Mouse (Mus musculus) liver, embryonic 14.5 days (tissue): ENCODE results near the gene Aimp2. TPM values are rescaled to one million over a fixed set of nuclear protein-coding genes. Genes with fewer than 3 reads are reported as not detected.
A peak's percentile ranks its signal among the peaks of the same experiment; 100 is the strongest.

ENCODE experiments used
- ATAC-seq: fragments of 200-750 bp; cut with Nextera tagmentation; 2 replicates; pipeline ENCODE4 v1.8.0; 2017; ENCODE audit warnings: moderate number of reproducible peaks, mild to moderate bottlenecking, moderate library complexity; ENCODE audit not compliant: insufficient read depth
- DNase-seq, 3 experiments: peaks; one replicate each; pipeline ENCODE4 v3.0.0-alpha.2; 2012 to 2013; ENCODE audit warnings: low read depth in 3 of 3, low spot score in 3 of 3
- H3K27ac ChIP-seq: fragments of 300-500 bp; sonication (generic); 2 replicates; pipeline ENCODE4 v1.5.1; 2014; ENCODE audit warnings: moderate library complexity, mild to moderate bottlenecking, control low read depth, inconsistent platforms
- H3K27me3 ChIP-seq: fragments of 300-500 bp; sonication (generic); 2 replicates; pipeline ENCODE4 v1.6.1; 2014; ENCODE audit warnings: mild to moderate bottlenecking, low read length, moderate library complexity; ENCODE audit not compliant: control insufficient read depth, insufficient read depth
- H3K36me3 ChIP-seq: fragments of 300-500 bp; sonication (generic); replicated peaks from 2 replicates; pipeline ENCODE4 v1.6.1; 2014; ENCODE audit warnings: low read depth; ENCODE audit not compliant: control insufficient read depth, insufficient read depth
- H3K4me1 ChIP-seq, 2 experiments: fragments of 200-500 bp in 1 of 2; fragments of 300-500 bp in 1 of 2; sonication (generic) in 1 of 2; replicated peaks; 2 replicates each; pipeline ENCODE4 v1.6.1; 2012 to 2014; ENCODE audit warnings: antibody characterized with exemption in 1 of 2, inconsistent platforms in 1 of 2, low read length in 1 of 2; ENCODE audit not compliant: control insufficient read depth in 2 of 2, insufficient read depth in 2 of 2
- H3K4me2 ChIP-seq: fragments of 300-500 bp; sonication (generic); 2 replicates; pipeline ENCODE4 v1.6.1; 2014; ENCODE audit warnings: low read depth, mild to moderate bottlenecking, control low read depth, moderate library complexity
- H3K4me3 ChIP-seq, 2 experiments: fragments of 200-500 bp in 1 of 2; fragments of 300-500 bp in 1 of 2; sonication (generic) in 1 of 2; 2 replicates each; pipeline ENCODE4 v1.5.1; 2012 to 2014; ENCODE audit warnings: low read depth in 2 of 2, low read length in 2 of 2, mild to moderate bottlenecking in 2 of 2, control low read depth in 1 of 2, inconsistent platforms in 1 of 2, moderate library complexity in 1 of 2; ENCODE audit not compliant: insufficient read depth in 1 of 2
- H3K9ac ChIP-seq: fragments of 300-500 bp; sonication (generic); replicated peaks from 2 replicates; pipeline ENCODE4 v1.6.1; 2014; ENCODE audit warnings: mild to moderate bottlenecking, control low read depth, moderate library complexity
- H3K9me3 ChIP-seq: fragments of 300-500 bp; sonication (generic); 2 replicates; pipeline ENCODE4 v1.6.1; 2016; ENCODE audit warnings: low read length, mixed read lengths; ENCODE audit not compliant: control insufficient read depth
- CTCF ChIP-seq: IDR thresholded peaks from 2 replicates; pipeline ENCODE4 v1.5.1; 2016; ENCODE audit warnings: antibody characterized with exemption, low read depth, control low read depth
- EP300 ChIP-seq: IDR thresholded peaks from 2 replicates; pipeline ENCODE4 v1.6.1; 2016; ENCODE audit warnings: antibody characterized with exemption, low read depth
- WGBS: fragments of 180-500 bp; shearing (Covaris S2); extraction: QIAGEN DNeasy Blood & Tissue Kit; methylation state at CpG from one replicate; pipeline ENCODE4 v1.1.7; 2014; ENCODE audit not compliant: insufficient replicate concordance; 5-methylcytosine and 5-hydroxymethylcytosine counted together
- polyA plus RNA-seq, 2 experiments: library from polyadenylated mRNA; depleted of rRNA in 1 of 2; stranded (reverse) in 1 of 2; unstranded in 1 of 2; fragments of >200 nt; fragmentation: Nextera tagmentation in 1 of 2; extraction: Ambion mirVana in 1 of 2; gene quantifications; 2 replicates each; pipeline versions ENCODE4 v1.2.1 to v1.2.3; 2012 to 2014

Aimp2 gene
- polyA plus RNA-seq (2012; rRNA removed) (44.6 and 59.1 TPM in 2 replicates), polyA plus RNA-seq (2014; fragmentation: Nextera tagmentation; extraction: Ambion mirVana) (45.0 and 45.6 TPM in 2 replicates)

GRCm38 (mm10) chr5:143909417-143910400 lies at the start of gene Aimp2, which contains the start of gene Pms2:
Aimp2 (minus strand) TSS chr5:143909847.
Pms2 (plus strand) TSS chr5:143909964.
- H3K27me3 ChIP-seq, result no peaks in the 10 kb centered on the region
- WGBS, result under 1% methylated on average over 70 of the region's 70 CpGs
- no peaks in the 10 kb centered on the region for H3K9me3 ChIP-seq
- peak within 1 kb of the TSS; percentile 93 for H3K27ac ChIP-seq
- peaks cover 17% of the 10 kb centered on the region for H3K36me3 ChIP-seq
- ATAC-seq (peak; percentile 94), DNase-seq (peak; percentile 99)
- H3K4me3 ChIP-seq, result peak within 1 kb of the TSS; percentile 69 to 84
- peaks cover 16% of the 10 kb centered on the region in 2 experiments for H3K4me1 ChIP-seq
- TF ChIP-seq EP300, result no peak
- TF ChIP-seq CTCF, result no peak
- peak within 1 kb of the TSS; percentile 99 for H3K4me2 ChIP-seq
- H3K9ac ChIP-seq, result peak within 1 kb of the TSS; percentile 85

GRCm38 (mm10) chr5:143957101-143957500 lies 47.5 kb upstream of the Aimp2 start:
- TF ChIP-seq CTCF, result no peak
- TF ChIP-seq EP300, result no peak
- WGBS, result 73% methylated on average over 6 of the region's 6 CpGs
- no peak for ATAC-seq
- H3K36me3 ChIP-seq, result no peaks in the 10 kb centered on the region
- H3K27ac ChIP-seq, result no peak overlapping the region
- H3K27me3 ChIP-seq, result no peaks in the 10 kb centered on the region
- DNase-seq, result no peak
- H3K4me2 ChIP-seq, result no peak overlapping the region
- H3K9ac ChIP-seq, result no peak overlapping the region
- H3K4me3 ChIP-seq, result no peak overlapping the region
- H3K4me1 ChIP-seq, result no peaks in the 10 kb centered on the region
- no peaks in the 10 kb centered on the region for H3K9me3 ChIP-seq

- no peak for ATAC-seq
- H3K27me3 ChIP-seq, result no peaks in the 10 kb centered on the region
- no peaks in the 10 kb centered on the region for H3K4me1 ChIP-seq
- no peaks in the 10 kb centered on the region for H3K9me3 ChIP-seq
- no peak overlapping the region for H3K4me2 ChIP-seq
- DNase-seq, result no peak
- H3K4me3 ChIP-seq, result no peak overlapping the region
- no peak overlapping the region for H3K27ac ChIP-seq
- no peak for TF ChIP-seq EP300
- TF ChIP-seq CTCF, result no peak
- H3K36me3 ChIP-seq, result no peaks in the 10 kb centered on the region
- WGBS, result 36% methylated on average over 5 of the region's 5 CpGs
- H3K9ac ChIP-seq, result no peak overlapping the region
Measured at GRCm38 (mm10) chr5:143950016-143950415, 40.4 kb upstream of the Aimp2 start.

GRCm38 (mm10) chr5:143948361-143948760 lies 38.7 kb upstream of the Aimp2 start:
- Histone ChIP-seq H3K27me3 (no peaks in the 10 kb centered on the region), H3K4me3 (no peak overlapping the region), H3K4me2 (no peak overlapping the region), H3K27ac (no peak overlapping the region), H3K9ac (no peak overlapping the region), H3K36me3 (no peaks in the 10 kb centered on the region), H3K9me3 (no peaks in the 10 kb centered on the region), H3K4me1 (no peaks in the 10 kb centered on the region)
- ATAC-seq (no peak), DNase-seq (no peak)
- 71% methylated on average over 12 of the region's 12 CpGs for WGBS
- TF ChIP-seq CTCF, result no peak
- no peak for TF ChIP-seq EP300

- TF ChIP-seq EP300 (no peak), CTCF (no peak)
- H3K9me3 ChIP-seq, result no peaks in the 10 kb centered on the region
- no peaks in the 10 kb centered on the region for H3K27me3 ChIP-seq
- no peak overlapping the region for H3K27ac ChIP-seq
- H3K9ac ChIP-seq, result no peak overlapping the region
- DNase-seq, result no peak
- no peak overlapping the region for H3K4me3 ChIP-seq
- no peak for ATAC-seq
- 69% methylated on average over 14 of the region's 14 CpGs for WGBS
- no peaks in the 10 kb centered on the region for H3K4me1 ChIP-seq
- H3K36me3 ChIP-seq, result no peaks in the 10 kb centered on the region
- no peak overlapping the region for H3K4me2 ChIP-seq
Measured at GRCm38 (mm10) chr5:143943231-143944125, 33.8 kb upstream of the Aimp2 start.
